ENCODE assay signal across 24 mouse cellular contexts in genomic region chr5:136649655-136650054, GRCm38 (mm10). TPM values are rescaled to one million over a fixed set of nuclear protein-coding genes. Genes with fewer than 3 reads are reported as not detected.
"Had no signal": no experiment of that assay in that cellular context is flagged by ENCODE, and none has a peak within 500 bp of the region (broad histone marks: within the 10 kb centered on the region; RNA-seq: fewer than 3 reads in every experiment).

No protein-coding gene starts in this region.

- H3K27ac ChIP-seq: layer of hippocampus, adult 2 months; limb, embryonic 13.5 days; liver, embryonic 14.5 days; midbrain, embryonic 10.5 days; neural tube, embryonic 12.5 days had no signal

- H3K36me3 ChIP-seq: limb, embryonic 13.5 days; midbrain, embryonic 10.5 days; neural tube, embryonic 12.5 days had no signal

- H3K4me2 ChIP-seq: limb, embryonic 13.5 days; neural tube, embryonic 12.5 days had no signal

- H3K9me3 ChIP-seq: limb, embryonic 13.5 days; midbrain, embryonic 10.5 days; neural tube, embryonic 12.5 days had no signal

- DNase-seq: kidney, adult 18-20 months; kidney, postnatal 10 days; kidney, postnatal 4 days; left cerebral cortex, postnatal 4 days; lung, adult 18-20 months; right cerebral cortex, adult 18-20 months; right cerebral cortex, postnatal 25 days; thymus, adult 18-20 months; thymus, postnatal 25 days had no signal

- H3K4me3 ChIP-seq: layer of hippocampus, adult 2 months; limb, embryonic 13.5 days; midbrain, embryonic 10.5 days; myocyte; neural tube, embryonic 12.5 days had no signal

- H3K27me3 ChIP-seq: limb, embryonic 13.5 days; neural tube, embryonic 12.5 days had no signal

- H3K4me1 ChIP-seq: midbrain, embryonic 10.5 days; neural tube, embryonic 12.5 days had no signal

- H3K9ac ChIP-seq: limb, embryonic 13.5 days; liver, embryonic 14.5 days; neural tube, embryonic 12.5 days had no signal

RNA-seq across cellular contexts. Expression of gene Myl10, which starts 43.3 kb away (rescaled TPM):
- total RNA-seq: layer of hippocampus, adult 2 months; layer of hippocampus, postnatal 14 days; left cerebral cortex, adult 18-20 months; left cerebral cortex, postnatal 10 days; left cerebral cortex, postnatal 4 days; liver, adult 2 months had no signal
- polyA plus RNA-seq: kidney, embryonic 14.5 days; limb, embryonic 13.5 days; liver, adult 2 months; liver, embryonic 14.5 days; lung, embryonic 16.5 days; midbrain, embryonic 10.5 days; neural tube, embryonic 12.5 days; small intestine, adult 2 months; stomach, embryonic 14.5 days; urinary bladder, adult 2 months had no signal
